Mouse (Mus musculus) kidney, postnatal 0 days (tissue): ENCODE measurements around the gene Gstt4. TPM values are rescaled to one million over a fixed set of nuclear protein-coding genes. Genes with fewer than 3 reads are reported as not detected.

Experiments used
- ATAC-seq: fragments of 200-750 bp; cut with Nextera tagmentation; replicated peaks from 2 replicates; pipeline ENCODE4 v1.8.0; 2017; ENCODE audit warnings: low read depth, moderate number of reproducible peaks, moderate TSS enrichment, moderate library complexity; ENCODE audit not compliant: low FRiP score
- DNase-seq: peaks from one replicate; pipeline ENCODE4 v3.0.0-alpha.2; 2016; ENCODE audit warnings: low spot score
- H3K27ac ChIP-seq: fragments of 300-500 bp; sonication (generic); 2 replicates; pipeline ENCODE4 v1.5.1; 2014; ENCODE audit warnings: mild to moderate bottlenecking
- H3K27me3 ChIP-seq: fragments of 300-500 bp; sonication (generic); 2 replicates; pipeline ENCODE4 v1.6.1; 2014; ENCODE audit warnings: low read length, mixed read lengths; ENCODE audit not compliant: insufficient read depth
- H3K36me3 ChIP-seq: fragments of 300-500 bp; sonication (generic); 2 replicates; pipeline ENCODE4 v1.6.1; 2014; ENCODE audit warnings: low read length, mixed read lengths; ENCODE audit not compliant: insufficient read depth
- H3K4me1 ChIP-seq: fragments of 300-500 bp; sonication (generic); replicated peaks from 2 replicates; pipeline ENCODE4 v1.6.1; 2014; ENCODE audit warnings: antibody characterized with exemption, low read length, mixed read lengths; ENCODE audit not compliant: insufficient read depth
- H3K4me2 ChIP-seq: fragments of 300-500 bp; sonication (generic); 2 replicates; pipeline ENCODE4 v1.6.1; 2014; ENCODE audit warnings: mild to moderate bottlenecking, low read length, moderate library complexity, mixed read lengths
- H3K4me3 ChIP-seq: fragments of 300-500 bp; sonication (generic); replicated peaks from 2 replicates; pipeline ENCODE4 v1.5.1; 2014; ENCODE audit warnings: low read depth, low read length
- H3K9ac ChIP-seq: fragments of 300-500 bp; sonication (generic); 2 replicates; pipeline ENCODE4 v1.6.1; 2014; ENCODE audit warnings: low read depth, low read length
- H3K9me3 ChIP-seq: fragments of 300-500 bp; sonication (generic); replicated peaks from 2 replicates; pipeline ENCODE4 v1.6.1; 2016; ENCODE audit warnings: low read length, inconsistent platforms, mixed read lengths
- CTCF ChIP-seq: IDR thresholded peaks from 2 replicates; pipeline ENCODE4 v1.5.1; 2016; ENCODE audit warnings: antibody characterized with exemption, low read depth, mild to moderate bottlenecking, moderate library complexity
- WGBS: fragments of 180-500 bp; shearing (Covaris S2); extraction: QIAGEN DNeasy Blood & Tissue Kit; methylation state at CpG from one replicate; pipeline ENCODE4 v1.1.7; 2014; 5-methylcytosine and 5-hydroxymethylcytosine counted together
- polyA plus RNA-seq: library from polyadenylated mRNA; unstranded; fragments of >200 nt; fragmentation: Nextera tagmentation; extraction: Ambion mirVana; gene quantifications from 2 replicates; pipeline ENCODE4 v1.2.1, GENCODE M21; 2015

Gene Gstt4
- polyA plus RNA-seq, 1 experiment from 2014 or later: not detected

GRCm38 (mm10) chr10:75824530-75824929 is 2.2 kb upstream of the Gstt4 start:
- 88% methylated on average over 4 of the region's 4 CpGs for WGBS
- Histone ChIP-seq H3K36me3 (no peaks in the 10 kb centered on the region), H3K9me3 (no peaks in the 10 kb centered on the region), H3K4me2 (no peak overlapping the region), H3K4me3 (no peak overlapping the region), H3K27me3 (no peaks in the 10 kb centered on the region), H3K9ac (no peak overlapping the region), H3K27ac (no peak overlapping the region), H3K4me1 (no peaks in the 10 kb centered on the region)
- no peak for ATAC-seq
- DNase-seq: no peak
- no peak for TF ChIP-seq CTCF

GRCm38 (mm10) chr10:75823782-75824181 is 1.4 kb upstream of the Gstt4 start:
- Histone ChIP-seq H3K4me2 (no peak overlapping the region), H3K4me1 (no peaks in the 10 kb centered on the region), H3K9ac (no peak overlapping the region), H3K27ac (no peak overlapping the region), H3K27me3 (no peaks in the 10 kb centered on the region), H3K4me3 (no peak overlapping the region), H3K9me3 (no peaks in the 10 kb centered on the region), H3K36me3 (no peaks in the 10 kb centered on the region)
- ATAC-seq: no peak
- no peak for TF ChIP-seq CTCF
- no peak for DNase-seq
- 85% methylated on average over 1 of the region's 1 CpGs for WGBS

DNA sequence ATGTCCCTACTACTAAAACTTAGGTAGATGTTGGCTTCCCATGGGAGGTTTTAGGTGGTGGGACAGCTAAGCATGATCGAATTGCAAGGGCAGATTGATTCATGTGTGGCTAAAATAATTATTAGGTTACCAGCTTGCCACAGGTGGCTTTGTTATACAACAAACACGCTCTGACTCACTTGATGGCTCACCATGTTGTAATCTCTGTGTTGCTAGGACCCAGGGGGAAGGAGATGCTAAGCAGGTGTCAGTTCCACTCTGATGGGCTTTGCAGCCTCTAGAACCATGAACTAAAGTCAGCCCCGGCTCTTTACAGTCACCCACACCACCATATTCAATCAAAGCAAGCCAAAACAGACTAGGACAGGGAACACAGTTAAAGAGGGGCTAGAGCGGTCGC is 2.5 kb downstream of the Gstt4 start:
- no peak for TF ChIP-seq CTCF
- 78% methylated on average over 5 of the region's 5 CpGs for WGBS

DNA sequence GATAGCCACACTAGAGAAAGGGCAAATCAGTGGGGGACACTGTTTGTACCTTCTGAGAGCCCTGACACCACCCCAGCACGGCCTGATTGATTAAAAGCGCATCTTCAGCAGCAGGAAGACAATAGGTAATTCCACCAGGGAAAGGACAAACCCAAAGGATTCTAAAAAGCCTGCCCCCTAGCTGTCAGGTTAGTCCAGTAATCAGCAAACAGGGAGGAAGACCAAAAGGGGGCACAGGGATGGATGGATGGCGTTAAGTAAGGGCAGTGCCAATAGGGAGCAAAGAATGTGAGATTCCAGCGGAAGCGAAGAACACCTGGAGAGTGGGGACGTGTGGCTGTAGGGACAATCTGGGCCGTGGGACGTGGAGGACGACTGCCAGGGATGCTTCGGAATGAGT is 3.7 kb downstream of the Gstt4 start:
- H3K9me3 ChIP-seq: no peaks in the 10 kb centered on the region
- no peaks in the 10 kb centered on the region for H3K36me3 ChIP-seq
- DNase-seq (no peak), ATAC-seq (no peak)
- H3K27me3 ChIP-seq: no peaks in the 10 kb centered on the region
- H3K9ac ChIP-seq: no peak overlapping the region
- TF ChIP-seq CTCF: peak; percentile 30; the same call in 1 of the 2 replicates
- H3K4me1 ChIP-seq: no peaks in the 10 kb centered on the region
- H3K4me3 ChIP-seq: no peak overlapping the region
- H3K4me2 ChIP-seq: no peak overlapping the region
- no peak overlapping the region for H3K27ac ChIP-seq
- WGBS: 62% methylated on average over 10 of the region's 10 CpGs

More for the DNA sequence above, 2.5 kb downstream of the Gstt4 start:
- Histone ChIP-seq H3K27me3 (no peaks in the 10 kb centered on the region), H3K9ac (no peak overlapping the region), H3K27ac (no peak overlapping the region), H3K4me3 (no peak overlapping the region), H3K9me3 (no peaks in the 10 kb centered on the region), H3K36me3 (no peaks in the 10 kb centered on the region), H3K4me1 (no peaks in the 10 kb centered on the region), H3K4me2 (no peak overlapping the region)
- ATAC-seq (no peak), DNase-seq (no peak)

DNA sequence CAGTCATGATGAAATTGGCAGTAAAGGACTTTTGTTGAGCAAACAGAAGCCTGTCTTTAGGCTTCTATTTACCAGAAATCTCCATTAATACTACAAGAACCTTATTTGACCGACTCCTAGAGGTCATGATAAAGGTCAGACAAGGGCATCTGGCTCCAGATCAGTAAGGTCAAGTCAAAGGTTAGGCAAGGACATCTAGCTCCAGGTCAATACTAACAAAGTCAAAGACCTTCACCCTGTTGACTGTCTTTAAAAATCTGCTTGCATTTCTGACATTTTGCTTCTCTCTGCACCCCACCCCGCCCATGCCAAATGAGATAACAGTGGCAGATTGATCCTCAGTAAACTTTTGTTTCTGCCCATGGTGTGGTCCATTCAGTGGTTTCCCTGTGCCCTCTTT is 18.1 kb downstream of the Gstt4 start:
- Histone ChIP-seq H3K36me3 (no peaks in the 10 kb centered on the region), H3K4me3 (no peak overlapping the region), H3K27ac (no peak overlapping the region), H3K27me3 (no peaks in the 10 kb centered on the region), H3K9me3 (no peaks in the 10 kb centered on the region; the same call in 1 of the 2 replicates), H3K4me1 (no peaks in the 10 kb centered on the region), H3K9ac (no peak overlapping the region), H3K4me2 (no peak overlapping the region)
- WGBS: 65% methylated on average over 2 of the region's 2 CpGs
- ATAC-seq (no peak), DNase-seq (no peak)
- TF ChIP-seq CTCF: no peak

GRCm38 (mm10) chr10:75798176-75798696 is 24.1 kb downstream of the Gstt4 start, which contains the start of gene Gstt1:
TSS of gene Gstt1 (minus strand) at chr10:75798584.
- H3K27me3 ChIP-seq: no peaks in the 10 kb centered on the region
- TF ChIP-seq CTCF: no peak
- H3K27ac ChIP-seq: no peak within 1 kb of the TSS
- ATAC-seq: no peak
- H3K36me3 ChIP-seq: no peaks in the 10 kb centered on the region
- peak; percentile 33 for DNase-seq
- 3% methylated on average over 18 of the region's 18 CpGs for WGBS
- H3K9ac ChIP-seq: peak within 1 kb of the TSS; percentile 49
- no peaks in the 10 kb centered on the region; the same call in 1 of the 2 replicates for H3K4me1 ChIP-seq
- peak within 1 kb of the TSS; percentile 93 for H3K4me2 ChIP-seq
- no peaks in the 10 kb centered on the region for H3K9me3 ChIP-seq
- H3K4me3 ChIP-seq: peak within 1 kb of the TSS; percentile 45

GRCm38 (mm10) chr10:75797619-75798175 is 24.6 kb downstream of the Gstt4 start:
- peak overlapping the region; percentile 93 for H3K4me2 ChIP-seq
- H3K9me3 ChIP-seq: no peaks in the 10 kb centered on the region
- no peak for TF ChIP-seq CTCF
- no peaks in the 10 kb centered on the region for H3K27me3 ChIP-seq
- H3K27ac ChIP-seq: no peak overlapping the region
- 2% methylated on average over 12 of the region's 12 CpGs for WGBS
- DNase-seq: peak; percentile 50
- no peaks in the 10 kb centered on the region; the same call in 1 of the 2 replicates for H3K4me1 ChIP-seq
- H3K36me3 ChIP-seq: no peaks in the 10 kb centered on the region
- ATAC-seq: no peak
- peak overlapping the region; percentile 49 for H3K9ac ChIP-seq
- H3K4me3 ChIP-seq: peak overlapping the region; percentile 45
